Mouse (Mus musculus) kidney, embryonic 16.5 days (tissue): ENCODE measurements around the gene 2810004N23Rik. TPM values are rescaled to one million over a fixed set of nuclear protein-coding genes. Genes with fewer than 3 reads are reported as not detected.

ENCODE experiments used
- ATAC-seq: fragments of 200-750 bp; cut with Nextera tagmentation; 2 replicates; pipeline ENCODE4 v1.8.0; 2017; ENCODE audit warnings: moderate TSS enrichment; ENCODE audit not compliant: low FRiP score, low TSS enrichment
- H3K27ac ChIP-seq: fragments of 300-500 bp; sonication (generic); 2 replicates; pipeline ENCODE4 v1.5.1; 2014; ENCODE audit warnings: low read length
- H3K27me3 ChIP-seq: fragments of 300-500 bp; sonication (generic); 2 replicates; pipeline ENCODE4 v1.6.1; 2014; ENCODE audit warnings: low read length, control low read depth, mixed read lengths; ENCODE audit not compliant: insufficient read depth
- H3K36me3 ChIP-seq: fragments of 300-500 bp; sonication (generic); 2 replicates; pipeline ENCODE4 v1.6.1; 2014; ENCODE audit warnings: low read length, control low read depth, mixed read lengths; ENCODE audit not compliant: insufficient read depth
- H3K4me1 ChIP-seq: fragments of 300-500 bp; sonication (generic); 2 replicates; pipeline ENCODE4 v1.6.1; 2014; ENCODE audit warnings: low read length, control low read depth, mixed read lengths; ENCODE audit not compliant: insufficient read depth
- H3K4me2 ChIP-seq: fragments of 300-500 bp; sonication (generic); replicated peaks from 2 replicates; pipeline ENCODE4 v1.6.1; 2014; ENCODE audit warnings: low read depth, low read length
- H3K4me3 ChIP-seq: fragments of 300-500 bp; sonication (generic); 2 replicates; pipeline ENCODE4 v1.5.1; 2014; ENCODE audit warnings: mild to moderate bottlenecking, low read length
- H3K9ac ChIP-seq: fragments of 300-500 bp; sonication (generic); replicated peaks from 2 replicates; pipeline ENCODE4 v1.6.1; 2014; ENCODE audit warnings: low read length
- H3K9me3 ChIP-seq: fragments of 300-500 bp; sonication (generic); 2 replicates; pipeline ENCODE4 v1.6.1; 2016; ENCODE audit warnings: low read length, control low read depth
- WGBS: fragments of 180-500 bp; shearing (Covaris S2); extraction: QIAGEN DNeasy Blood & Tissue Kit; methylation state at CpG from one replicate; pipeline ENCODE4 v1.1.7; 2014; 5-methylcytosine and 5-hydroxymethylcytosine counted together
- polyA plus RNA-seq: library from polyadenylated mRNA; unstranded; fragments of >200 nt; fragmentation: Nextera tagmentation; extraction: Ambion mirVana; gene quantifications from 2 replicates; pipeline ENCODE4 v1.2.1, GENCODE M21; 2015

Gene 2810004N23Rik
- polyA plus RNA-seq, 1 experiment from 2014 or later = 47.6 TPM

GRCm38 (mm10) chr8:124813326-124813725 is 49.6 kb downstream of the 2810004N23Rik start:
- Histone ChIP-seq H3K9me3 (peaks cover 8% of the 10 kb centered on the region; the same call in 1 of the 2 replicates), H3K27me3 (no peaks in the 10 kb centered on the region), H3K4me3 (no peak overlapping the region), H3K36me3 (no peaks in the 10 kb centered on the region), H3K9ac (no peak overlapping the region), H3K4me2 (no peak overlapping the region), H3K27ac (no peak overlapping the region), H3K4me1 (no peaks in the 10 kb centered on the region)
- WGBS = 86% methylated on average over 4 of the region's 4 CpGs
- no peak for ATAC-seq

GRCm38 (mm10) chr8:124810689-124811394 is 52.1 kb downstream of the 2810004N23Rik start:
- WGBS = 51% methylated on average over 9 of the region's 9 CpGs
- no peak for ATAC-seq
- no peak overlapping the region for H3K4me2 ChIP-seq
- no peaks in the 10 kb centered on the region for H3K9me3 ChIP-seq
- no peaks in the 10 kb centered on the region for H3K27me3 ChIP-seq
- H3K27ac ChIP-seq = no peak overlapping the region
- no peaks in the 10 kb centered on the region for H3K4me1 ChIP-seq
- no peak overlapping the region for H3K9ac ChIP-seq
- H3K4me3 ChIP-seq = no peak overlapping the region
- H3K36me3 ChIP-seq = no peaks in the 10 kb centered on the region

DNA sequence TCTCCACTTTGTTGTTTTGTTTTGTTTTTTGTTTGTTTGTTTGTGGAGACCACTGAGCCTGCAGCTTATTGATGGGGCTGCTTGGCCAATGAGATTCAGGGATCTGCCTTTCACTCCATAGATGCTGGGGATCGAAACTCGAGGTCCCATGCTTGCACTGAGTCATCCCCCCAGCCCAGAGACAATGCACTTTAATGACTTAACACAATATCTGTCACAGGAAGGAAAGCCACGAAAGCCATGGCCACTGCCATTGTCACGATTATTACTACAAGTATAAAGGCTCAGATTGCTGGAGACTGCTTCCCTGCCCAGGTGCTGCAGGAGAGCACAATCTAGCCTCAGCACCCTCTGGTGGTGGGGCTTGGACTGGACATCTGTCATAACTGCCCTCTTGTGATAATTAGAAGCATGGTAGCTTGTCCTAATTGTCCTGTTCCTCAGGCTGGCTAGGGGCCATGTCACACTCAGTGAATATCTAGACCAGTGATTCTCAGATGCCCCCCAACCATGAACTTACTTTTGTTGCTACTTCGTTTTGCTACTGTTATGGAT is 52.8 kb downstream of the 2810004N23Rik start:
- WGBS = 54% methylated on average over 5 of the region's 5 CpGs
- Histone ChIP-seq H3K4me1 (no peaks in the 10 kb centered on the region), H3K4me3 (no peak overlapping the region), H3K9me3 (no peaks in the 10 kb centered on the region), H3K36me3 (no peaks in the 10 kb centered on the region), H3K27me3 (no peaks in the 10 kb centered on the region), H3K9ac (no peak overlapping the region), H3K4me2 (no peak overlapping the region), H3K27ac (no peak overlapping the region)
- no peak for ATAC-seq

DNA sequence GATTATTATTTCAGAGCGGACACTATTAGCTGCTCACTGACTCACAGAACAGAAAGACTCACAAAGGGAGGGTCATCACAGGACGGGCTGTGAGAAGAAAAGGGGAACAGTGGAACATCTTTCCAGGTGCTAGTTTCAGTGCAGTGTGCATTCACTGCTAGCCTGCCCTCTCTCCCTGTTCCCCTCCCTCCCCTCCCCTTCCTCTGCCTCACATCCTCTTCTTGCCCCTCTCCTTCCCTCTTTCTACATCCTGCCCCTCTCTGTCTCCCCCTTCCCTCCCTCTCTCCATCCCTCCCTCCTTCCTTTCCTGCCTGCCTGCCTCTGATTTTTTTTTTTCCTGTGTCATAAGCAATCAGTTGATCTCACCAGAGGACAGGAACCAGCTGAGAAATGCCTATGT is 53.5 kb downstream of the 2810004N23Rik start:
- no peak for ATAC-seq
- no peak overlapping the region for H3K4me3 ChIP-seq
- no peaks in the 10 kb centered on the region for H3K27me3 ChIP-seq
- WGBS = 73% methylated on average over 2 of the region's 2 CpGs
- no peak overlapping the region for H3K9ac ChIP-seq
- H3K36me3 ChIP-seq = no peaks in the 10 kb centered on the region
- H3K4me2 ChIP-seq = no peak overlapping the region
- H3K27ac ChIP-seq = no peak overlapping the region
- no peaks in the 10 kb centered on the region for H3K9me3 ChIP-seq
- no peaks in the 10 kb centered on the region for H3K4me1 ChIP-seq

DNA sequence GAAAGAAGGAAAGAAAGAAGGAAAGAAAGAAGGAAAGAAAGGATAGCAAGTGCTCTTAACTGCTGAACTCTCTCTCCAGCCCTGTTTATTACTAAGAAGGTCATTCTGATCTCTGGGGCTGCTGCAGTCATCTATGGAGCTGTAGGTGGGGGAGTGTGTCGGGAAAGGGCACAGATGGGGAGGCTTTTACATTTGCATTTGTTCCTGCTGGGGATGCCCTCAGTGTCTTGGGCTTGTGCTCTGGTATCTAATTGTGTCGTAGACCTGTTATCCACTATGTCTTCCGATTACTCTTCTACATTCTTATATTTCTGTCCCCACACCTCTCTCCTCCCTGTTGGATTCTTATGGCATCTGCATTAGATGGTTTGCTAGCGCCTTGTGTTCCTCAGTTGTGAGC is 56.9 kb downstream of the 2810004N23Rik start:
- H3K36me3 ChIP-seq = no peaks in the 10 kb centered on the region
- no peak for ATAC-seq
- no peaks in the 10 kb centered on the region for H3K4me1 ChIP-seq
- no peaks in the 10 kb centered on the region for H3K27me3 ChIP-seq
- H3K4me3 ChIP-seq = no peak overlapping the region
- no peaks in the 10 kb centered on the region for H3K9me3 ChIP-seq
- 72% methylated on average over 4 of the region's 4 CpGs for WGBS
- no peak overlapping the region for H3K9ac ChIP-seq
- no peak overlapping the region for H3K4me2 ChIP-seq
- no peak overlapping the region for H3K27ac ChIP-seq

DNA sequence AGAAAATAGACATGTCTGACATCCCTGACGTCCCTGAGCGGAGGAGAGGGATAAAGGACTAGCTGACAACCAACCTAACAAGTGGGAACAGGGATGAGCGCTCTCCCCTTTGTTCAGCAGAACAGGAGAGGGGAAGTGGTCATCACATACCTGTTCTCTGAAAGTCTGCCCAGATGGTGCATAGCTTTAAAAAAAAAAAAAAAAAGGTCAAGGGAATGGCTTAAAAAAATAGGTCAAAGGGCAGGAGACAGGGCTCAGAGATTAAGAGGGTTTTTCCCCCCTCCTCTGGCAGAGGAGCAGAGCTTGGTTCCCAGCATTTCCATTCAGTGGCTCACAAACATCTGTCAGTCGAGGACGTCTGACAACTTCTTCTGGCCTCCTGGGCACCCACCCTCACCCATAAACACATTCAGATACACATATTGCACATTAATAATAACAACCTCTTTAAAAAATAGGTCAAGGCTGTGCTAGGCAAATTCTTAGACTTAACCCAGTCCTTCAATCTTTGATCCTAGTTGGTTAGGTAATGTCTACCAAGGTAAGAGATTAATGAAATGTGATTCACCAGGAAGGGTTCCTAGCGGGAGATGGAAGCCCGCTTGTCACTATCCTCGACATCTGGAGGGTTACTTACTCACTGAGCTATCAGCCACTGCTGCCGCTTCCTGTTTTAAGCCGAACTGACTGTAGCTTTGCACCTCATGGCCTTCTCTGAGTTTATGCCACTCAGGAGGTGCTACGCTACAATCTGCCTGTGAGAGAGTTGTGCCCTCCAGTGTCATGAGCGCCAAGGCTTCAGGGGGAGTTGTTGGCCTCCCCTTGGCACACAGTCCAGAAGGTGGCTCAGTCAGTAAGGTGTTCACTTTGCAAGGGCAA is 58.9 kb downstream of the 2810004N23Rik start:
- no peaks in the 10 kb centered on the region for H3K27me3 ChIP-seq
- no peak overlapping the region for H3K9ac ChIP-seq
- H3K27ac ChIP-seq = no peak overlapping the region
- no peaks in the 10 kb centered on the region for H3K9me3 ChIP-seq
- WGBS = 66% methylated on average over 12 of the region's 12 CpGs
- H3K4me2 ChIP-seq = no peak overlapping the region
- no peaks in the 10 kb centered on the region for H3K4me1 ChIP-seq
- no peak for ATAC-seq
- no peak overlapping the region for H3K4me3 ChIP-seq
- no peaks in the 10 kb centered on the region for H3K36me3 ChIP-seq

GRCm38 (mm10) chr8:124800542-124800941 is 62.4 kb downstream of the 2810004N23Rik start:
- H3K27ac ChIP-seq = no peak overlapping the region
- WGBS = 45% methylated on average over 11 of the region's 11 CpGs
- peaks cover 17% of the 10 kb centered on the region for H3K27me3 ChIP-seq
- no peaks in the 10 kb centered on the region for H3K4me1 ChIP-seq
- no peak for ATAC-seq
- H3K9me3 ChIP-seq = no peaks in the 10 kb centered on the region
- H3K9ac ChIP-seq = no peak overlapping the region
- H3K4me2 ChIP-seq = no peak overlapping the region
- H3K36me3 ChIP-seq = no peaks in the 10 kb centered on the region
- no peak overlapping the region for H3K4me3 ChIP-seq

DNA sequence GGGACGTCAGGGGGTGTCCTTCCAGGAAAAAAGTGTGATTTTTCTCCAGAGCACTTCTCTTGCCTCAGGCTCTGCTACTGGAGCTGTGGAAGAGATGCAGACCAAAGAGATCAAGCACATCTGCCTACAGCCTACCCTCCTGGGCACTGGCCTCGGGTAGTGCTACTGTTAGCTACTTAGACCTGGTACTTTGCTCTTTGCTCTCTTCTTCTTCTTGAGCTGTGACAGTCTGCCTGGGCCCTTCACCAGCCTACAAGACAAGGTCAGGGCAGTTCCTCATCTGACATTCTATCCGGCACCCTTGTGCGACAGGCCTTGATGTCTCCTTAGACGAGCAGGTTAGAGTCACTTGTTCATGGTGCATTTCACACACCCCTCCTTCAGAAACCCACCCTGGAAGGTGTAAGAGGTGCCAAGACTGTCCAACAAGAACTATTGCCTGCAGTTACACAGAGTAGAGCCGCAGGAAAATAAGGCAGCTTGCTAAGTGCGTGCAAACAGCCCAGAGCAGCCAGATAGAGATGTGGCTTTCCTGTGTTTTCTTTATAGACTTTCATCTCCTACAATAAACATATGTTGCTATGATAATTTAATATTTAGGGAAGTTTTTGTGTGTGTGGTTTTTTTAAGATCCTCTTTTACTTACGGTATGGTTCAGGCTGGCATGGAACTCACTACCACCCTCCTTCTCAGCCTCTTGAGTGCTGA is 67.0 kb downstream of the 2810004N23Rik start:
- WGBS = 72% methylated on average over 8 of the region's 8 CpGs
- H3K27ac ChIP-seq = no peak overlapping the region
- H3K27me3 ChIP-seq = peaks cover 55% of the 10 kb centered on the region
- no peaks in the 10 kb centered on the region for H3K36me3 ChIP-seq
- peaks cover 23% of the 10 kb centered on the region for H3K4me1 ChIP-seq
- ATAC-seq = no peak
- H3K9ac ChIP-seq = no peak overlapping the region
- H3K9me3 ChIP-seq = no peaks in the 10 kb centered on the region
- H3K4me2 ChIP-seq = no peak overlapping the region
- H3K4me3 ChIP-seq = no peak overlapping the region

- Histone ChIP-seq H3K4me2 (peak overlapping the region; percentile 99), H3K36me3 (no peaks in the 10 kb centered on the region), H3K27ac (no peak overlapping the region), H3K4me1 (peaks cover 23% of the 10 kb centered on the region), H3K4me3 (peak overlapping the region; percentile 56), H3K9me3 (no peaks in the 10 kb centered on the region), H3K27me3 (peaks cover 62% of the 10 kb centered on the region), H3K9ac (no peak overlapping the region)
- ATAC-seq = no peak; the same call in 1 of the 2 replicates
- 1% methylated on average over 25 of the region's 25 CpGs for WGBS
These were observed 68.5 kb downstream of the 2810004N23Rik start for GRCm38 (mm10) chr8:124794486-124794780.
